Mouse (Mus musculus): ENCODE data around the gene Xkr7. TPM values are rescaled to one million over a fixed set of nuclear protein-coding genes. Genes with fewer than 3 reads are reported as not detected.

Xkr7 gene
- total RNA-seq, 1 experiment: 0.36 TPM

GRCm38 (mm10) chr2:153019355-153019754 is 12.3 kb upstream of the Xkr7 start:
- H3K4me3 ChIP-seq (ENCODE audit: insufficient read depth in 1 of 2, low read depth in 1 of 2, low read length in 2 of 2, poor library complexity in 1 of 2, severe bottlenecking in 1 of 2): no peak overlapping the region
- no peaks in the 10 kb centered on the region for H3K9me3 ChIP-seq (ENCODE audit: control insufficient read depth, insufficient read depth, low read depth, low read length)
- in situ Hi-C loops (cut with MboI; ENCODE audit: low sequenced_read_pairs in 2 of 2, unreplicated experiment in 2 of 2): no loop called here
- peaks cover 2 to 3% of the 10 kb centered on the region in 2 experiments; a peak in 3 of 4 replicates for H3K4me1 ChIP-seq (ENCODE audit: control insufficient read depth in 2 of 2, insufficient read depth in 2 of 2, low read length in 2 of 2, poor library complexity in 1 of 2)
- no peak overlapping the region for H3K9ac ChIP-seq (ENCODE audit: insufficient read depth, low read depth, low read length, poor library complexity, severe bottlenecking)
- no peak for TF ChIP-seq ZNF384 (IDR thresholded peaks at IDR 0.05; ENCODE audit: low read depth, low read length)
- no peak for TF ChIP-seq HCFC1 (IDR thresholded peaks at IDR 0.05; ENCODE audit: borderline replicate concordance, insufficient read depth, low read length)
- no peak for TF ChIP-seq MAFK (IDR thresholded peaks at IDR 0.05; ENCODE audit: insufficient read depth, low read depth, low read length)
- TF ChIP-seq CHD2 (IDR thresholded peaks at IDR 0.05; ENCODE audit: low read depth, low read length): no peak
- no peak for TF ChIP-seq ZC3H11A (IDR thresholded peaks at IDR 0.05; ENCODE audit: borderline replicate concordance, low read depth, low read length)
- no peak overlapping the region for H3K27ac ChIP-seq (ENCODE audit: insufficient read depth, low read depth, low read length, poor library complexity, severe bottlenecking)
- no peaks in the 10 kb centered on the region for H3K36me3 ChIP-seq (ENCODE audit: control insufficient read depth, insufficient read depth, low read length, poor library complexity, severe bottlenecking)
- no peak for DNase-seq (ENCODE audit: low read depth, low spot score)

GRCm38 (mm10) chr2:153021163-153021562 is 10.5 kb upstream of the Xkr7 start:
- H3K36me3 ChIP-seq (ENCODE audit: control insufficient read depth, insufficient read depth, low read length, poor library complexity, severe bottlenecking): no peaks in the 10 kb centered on the region
- no peak overlapping the region for H3K27ac ChIP-seq (ENCODE audit: insufficient read depth, low read depth, low read length, poor library complexity, severe bottlenecking)
- no peak overlapping the region for H3K4me3 ChIP-seq (ENCODE audit: insufficient read depth in 1 of 2, low read depth in 1 of 2, low read length in 2 of 2, poor library complexity in 1 of 2, severe bottlenecking in 1 of 2)
- H3K9me3 ChIP-seq (ENCODE audit: control insufficient read depth, insufficient read depth, low read depth, low read length): no peaks in the 10 kb centered on the region
- no peak for TF ChIP-seq HCFC1 (IDR thresholded peaks at IDR 0.05; ENCODE audit: borderline replicate concordance, insufficient read depth, low read length)
- TF ChIP-seq ZNF384 (IDR thresholded peaks at IDR 0.05; ENCODE audit: low read depth, low read length): no peak
- no peak for TF ChIP-seq ZC3H11A (IDR thresholded peaks at IDR 0.05; ENCODE audit: borderline replicate concordance, low read depth, low read length)
- TF ChIP-seq MAFK (IDR thresholded peaks at IDR 0.05; ENCODE audit: insufficient read depth, low read depth, low read length): no peak
- TF ChIP-seq CHD2 (IDR thresholded peaks at IDR 0.05; ENCODE audit: low read depth, low read length): no peak
- peaks cover 2% of the 10 kb centered on the region in 2 experiments; a peak in 1 of 4 replicates for H3K4me1 ChIP-seq (ENCODE audit: control insufficient read depth in 2 of 2, insufficient read depth in 2 of 2, low read length in 2 of 2, poor library complexity in 1 of 2)
- no peak for DNase-seq (ENCODE audit: low read depth, low spot score)
- in situ Hi-C loops (cut with MboI; ENCODE audit: low sequenced_read_pairs in 2 of 2, unreplicated experiment in 2 of 2): no loop called here
- H3K9ac ChIP-seq (ENCODE audit: insufficient read depth, low read depth, low read length, poor library complexity, severe bottlenecking): no peak overlapping the region

- Histone ChIP-seq H3K36me3 (ENCODE audit: control insufficient read depth, insufficient read depth, low read length, poor library complexity, severe bottlenecking) (no peaks in the 10 kb centered on the region), H3K9ac (ENCODE audit: insufficient read depth, low read depth, low read length, poor library complexity, severe bottlenecking) (no peak overlapping the region), H3K4me3 (ENCODE audit: insufficient read depth in 1 of 2, low read depth in 1 of 2, low read length in 2 of 2, poor library complexity in 1 of 2, severe bottlenecking in 1 of 2) (no peak overlapping the region), H3K27ac (ENCODE audit: insufficient read depth, low read depth, low read length, poor library complexity, severe bottlenecking) (no peak overlapping the region), H3K4me1 (ENCODE audit: control insufficient read depth in 2 of 2, insufficient read depth in 2 of 2, low read length in 2 of 2, poor library complexity in 1 of 2) (peaks cover 2% of the 10 kb centered on the region in 2 experiments; a peak in 1 of 4 replicates), H3K9me3 (ENCODE audit: control insufficient read depth, insufficient read depth, low read depth, low read length) (no peaks in the 10 kb centered on the region)
- TF ChIP-seq HCFC1 (IDR thresholded peaks at IDR 0.05; ENCODE audit: borderline replicate concordance, insufficient read depth, low read length): no peak
- no peak for TF ChIP-seq ZNF384 (IDR thresholded peaks at IDR 0.05; ENCODE audit: low read depth, low read length)
- no peak for TF ChIP-seq MAFK (IDR thresholded peaks at IDR 0.05; ENCODE audit: insufficient read depth, low read depth, low read length)
- TF ChIP-seq CHD2 (IDR thresholded peaks at IDR 0.05; ENCODE audit: low read depth, low read length): no peak
- TF ChIP-seq ZC3H11A (IDR thresholded peaks at IDR 0.05; ENCODE audit: borderline replicate concordance, low read depth, low read length): no peak
- no peak for DNase-seq (ENCODE audit: low read depth, low spot score)
- in situ Hi-C loops (cut with MboI; ENCODE audit: low sequenced_read_pairs in 2 of 2, unreplicated experiment in 2 of 2): no loop called here
Observed at GRCm38 (mm10) chr2:153022855-153023254, 8.8 kb upstream of the Xkr7 start.

- no peak for TF ChIP-seq CHD2 (IDR thresholded peaks at IDR 0.05; ENCODE audit: low read depth, low read length)
- Histone ChIP-seq H3K9me3 (ENCODE audit: control insufficient read depth, insufficient read depth, low read depth, low read length) (no peaks in the 10 kb centered on the region), H3K36me3 (ENCODE audit: control insufficient read depth, insufficient read depth, low read length, poor library complexity, severe bottlenecking) (no peaks in the 10 kb centered on the region), H3K9ac (ENCODE audit: insufficient read depth, low read depth, low read length, poor library complexity, severe bottlenecking) (no peak overlapping the region), H3K27ac (ENCODE audit: insufficient read depth, low read depth, low read length, poor library complexity, severe bottlenecking) (no peak overlapping the region), H3K4me3 (ENCODE audit: insufficient read depth in 1 of 2, low read depth in 1 of 2, low read length in 2 of 2, poor library complexity in 1 of 2, severe bottlenecking in 1 of 2) (no peak overlapping the region), H3K4me1 (ENCODE audit: control insufficient read depth in 2 of 2, insufficient read depth in 2 of 2, low read length in 2 of 2, poor library complexity in 1 of 2) (peaks cover under 1 to 2% of the 10 kb centered on the region in 2 experiments; a peak in 1 of 4 replicates)
- in situ Hi-C loops (cut with MboI; ENCODE audit: low sequenced_read_pairs in 2 of 2, unreplicated experiment in 2 of 2): no loop called here
- DNase-seq (ENCODE audit: low read depth, low spot score): no peak
Observed at GRCm38 (mm10) chr2:153026052-153026451, 5.6 kb upstream of the Xkr7 start.

- Histone ChIP-seq H3K27ac (ENCODE audit: insufficient read depth, low read depth, low read length, poor library complexity, severe bottlenecking) (no peak overlapping the region), H3K36me3 (ENCODE audit: control insufficient read depth, insufficient read depth, low read length, poor library complexity, severe bottlenecking) (no peaks in the 10 kb centered on the region), H3K4me3 (ENCODE audit: insufficient read depth in 1 of 2, low read depth in 1 of 2, low read length in 2 of 2, poor library complexity in 1 of 2, severe bottlenecking in 1 of 2) (no peak overlapping the region), H3K4me1 (ENCODE audit: control insufficient read depth in 2 of 2, insufficient read depth in 2 of 2, low read length in 2 of 2, poor library complexity in 1 of 2) (peaks cover 0 to 2% of the 10 kb centered on the region in 2 experiments; a peak in 1 of 4 replicates), H3K9ac (ENCODE audit: insufficient read depth, low read depth, low read length, poor library complexity, severe bottlenecking) (no peak overlapping the region), H3K9me3 (ENCODE audit: control insufficient read depth, insufficient read depth, low read depth, low read length) (no peaks in the 10 kb centered on the region)
- in situ Hi-C loops (cut with MboI; ENCODE audit: low sequenced_read_pairs in 2 of 2, unreplicated experiment in 2 of 2): no loop called here
- no peak for DNase-seq (ENCODE audit: low read depth, low spot score)
- no peak for TF ChIP-seq ZC3H11A (IDR thresholded peaks at IDR 0.05; ENCODE audit: borderline replicate concordance, low read depth, low read length)
- no peak for TF ChIP-seq CHD2 (IDR thresholded peaks at IDR 0.05; ENCODE audit: low read depth, low read length)
Observed at GRCm38 (mm10) chr2:153027501-153027900, 4.2 kb upstream of the Xkr7 start.
